Mouse (Mus musculus) neural tube, embryonic 12.5 days (tissue): ENCODE data around the gene Cpa2. TPM values are rescaled to one million over a fixed set of nuclear protein-coding genes. Genes with fewer than 3 reads are reported as not detected.

ENCODE experiments used
- ATAC-seq: fragments of 200-750 bp; cut with Nextera tagmentation; 2 replicates; pipeline ENCODE4 v1.8.0; 2017; ENCODE audit warnings: low read depth, mild to moderate bottlenecking, moderate TSS enrichment, moderate library complexity; ENCODE audit not compliant: low FRiP score
- H3K27ac ChIP-seq: fragments of 300-500 bp; sonication (generic); 2 replicates; pipeline ENCODE4 v1.5.1; 2016
- H3K27me3 ChIP-seq: fragments of 300-500 bp; sonication (generic); replicated peaks from 2 replicates; pipeline ENCODE4 v1.6.1; 2016; ENCODE audit warnings: mild to moderate bottlenecking
- H3K36me3 ChIP-seq: fragments of 300-500 bp; sonication (generic); 2 replicates; pipeline ENCODE4 v1.6.1; 2016; ENCODE audit warnings: mild to moderate bottlenecking
- H3K4me1 ChIP-seq: fragments of 300-500 bp; sonication (generic); 2 replicates; pipeline ENCODE4 v1.6.1; 2016
- H3K4me2 ChIP-seq: fragments of 300-500 bp; sonication (generic); replicated peaks from 2 replicates; pipeline ENCODE4 v1.6.1; 2016; ENCODE audit warnings: mild to moderate bottlenecking
- H3K4me3 ChIP-seq: fragments of 300-500 bp; sonication (generic); 2 replicates; pipeline ENCODE4 v1.5.1; 2016
- H3K9ac ChIP-seq: fragments of 300-500 bp; sonication (generic); 2 replicates; pipeline ENCODE4 v1.6.1; 2016; ENCODE audit warnings: mild to moderate bottlenecking
- H3K9me3 ChIP-seq: fragments of 300-500 bp; sonication (generic); 2 replicates; pipeline ENCODE4 v1.6.1; 2016; ENCODE audit warnings: mild to moderate bottlenecking
- WGBS: fragments of 180-500 bp; shearing (Covaris S2); methylation state at CpG from one replicate; pipeline ENCODE4 v1.1.7; 2016; 5-methylcytosine and 5-hydroxymethylcytosine counted together
- polyA plus RNA-seq: library from polyadenylated mRNA; unstranded; fragments of >200 nt; fragmentation: Nextera tagmentation; extraction: Ambion mirVana; gene quantifications from 2 replicates; pipeline ENCODE4 v1.2.1, GENCODE M21; 2016

Cpa2 gene
- polyA plus RNA-seq = 8.2 and 8.5 TPM in 2 replicates

GRCm38 (mm10) chr6:30541009-30541799 lies at the start of gene Cpa2:
Cpa2 (plus strand) TSS chr6:30541582.
- Histone ChIP-seq H3K27me3 (no peaks in the 10 kb centered on the region), H3K4me3 (no peak within 1 kb of the TSS), H3K27ac (no peak within 1 kb of the TSS), H3K9ac (no peak within 1 kb of the TSS), H3K9me3 (no peaks in the 10 kb centered on the region), H3K36me3 (no peaks in the 10 kb centered on the region), H3K4me2 (no peak within 1 kb of the TSS), H3K4me1 (peaks cover 10% of the 10 kb centered on the region)
- 70% methylated on average over 11 of the region's 11 CpGs for WGBS
- ATAC-seq = no peak

GRCm38 (mm10) chr6:30499049-30499448 lies 42.3 kb upstream of the Cpa2 start:
- WGBS = 88% methylated on average over 3 of the region's 3 CpGs
- Histone ChIP-seq H3K27ac (no peak overlapping the region), H3K27me3 (no peaks in the 10 kb centered on the region), H3K4me3 (no peak overlapping the region), H3K4me2 (no peak overlapping the region), H3K9ac (no peak overlapping the region), H3K9me3 (no peaks in the 10 kb centered on the region), H3K36me3 (peaks cover 32% of the 10 kb centered on the region), H3K4me1 (no peaks in the 10 kb centered on the region)
- no peak for ATAC-seq

GRCm38 (mm10) chr6:30508824-30509223 lies 32.6 kb upstream of the Cpa2 start:
- peak overlapping the region; percentile 40 for H3K4me3 ChIP-seq
- no peak for ATAC-seq
- H3K27ac ChIP-seq = peak overlapping the region; percentile 13
- H3K4me1 ChIP-seq = peaks cover 5% of the 10 kb centered on the region
- no peaks in the 10 kb centered on the region for H3K27me3 ChIP-seq
- H3K36me3 ChIP-seq = peaks cover 16% of the 10 kb centered on the region
- peak overlapping the region; percentile 72 for H3K4me2 ChIP-seq
- peak overlapping the region; percentile 53 for H3K9ac ChIP-seq
- H3K9me3 ChIP-seq = no peaks in the 10 kb centered on the region
- 5% methylated on average over 2 of the region's 2 CpGs for WGBS

- peaks cover 12% of the 10 kb centered on the region for H3K36me3 ChIP-seq
- no peaks in the 10 kb centered on the region for H3K9me3 ChIP-seq
- H3K4me1 ChIP-seq = peaks cover 5% of the 10 kb centered on the region
- H3K4me3 ChIP-seq = peak within 1 kb of the TSS; percentile 40
- H3K9ac ChIP-seq = peak within 1 kb of the TSS; percentile 53
- H3K27ac ChIP-seq = peak within 1 kb of the TSS; percentile 13
- WGBS = under 1% methylated on average over 37 of the region's 37 CpGs
- ATAC-seq = peak; percentile 98
- no peaks in the 10 kb centered on the region for H3K27me3 ChIP-seq
- H3K4me2 ChIP-seq = peak within 1 kb of the TSS; percentile 72
These were observed 31.8 kb upstream of the Cpa2 start, which contains the start of the genes Tmem209 and Ssmem1 for GRCm38 (mm10) chr6:30509265-30510239. Tmem209 (minus strand) TSS chr6:30509783. Ssmem1 (plus strand) TSS chr6:30509849.

- Histone ChIP-seq H3K36me3 (peaks cover 6% of the 10 kb centered on the region), H3K4me2 (peak overlapping the region; percentile 72), H3K27ac (peak overlapping the region; percentile 13; the same call in 1 of the 2 replicates), H3K4me3 (no peak overlapping the region), H3K9ac (0 out of 2 replicates have a peak overlapping the region, but pooled peaks have one; percentile 3), H3K9me3 (no peaks in the 10 kb centered on the region), H3K27me3 (no peaks in the 10 kb centered on the region), H3K4me1 (peaks cover 5% of the 10 kb centered on the region)
- WGBS = 71% methylated on average over 5 of the region's 5 CpGs
- no peak for ATAC-seq
These were observed 31.1 kb upstream of the Cpa2 start for GRCm38 (mm10) chr6:30510291-30510690.

GRCm38 (mm10) chr6:30514242-30514641 lies 27.1 kb upstream of the Cpa2 start:
- no peak for ATAC-seq
- Histone ChIP-seq H3K4me2 (no peak overlapping the region), H3K36me3 (no peaks in the 10 kb centered on the region), H3K27me3 (no peaks in the 10 kb centered on the region), H3K9ac (no peak overlapping the region), H3K27ac (no peak overlapping the region), H3K4me1 (peaks cover 5% of the 10 kb centered on the region), H3K9me3 (no peaks in the 10 kb centered on the region), H3K4me3 (no peak overlapping the region)
- WGBS = 41% methylated on average over 9 of the region's 9 CpGs

- H3K4me1 ChIP-seq = no peaks in the 10 kb centered on the region
- 68% methylated on average over 11 of the region's 11 CpGs for WGBS
These were observed 21.0 kb upstream of the Cpa2 start for GRCm38 (mm10) chr6:30520400-30520799.

GRCm38 (mm10) chr6:30525456-30526332 lies 15.7 kb upstream of the Cpa2 start:
- no peaks in the 10 kb centered on the region for H3K36me3 ChIP-seq
- WGBS = 59% methylated on average over 7 of the region's 7 CpGs
- H3K9ac ChIP-seq = no peak overlapping the region
- H3K27ac ChIP-seq = 0 out of 2 replicates have a peak overlapping the region, but pooled peaks have one; percentile 2
- H3K27me3 ChIP-seq = no peaks in the 10 kb centered on the region
- no peak overlapping the region for H3K4me2 ChIP-seq
- H3K9me3 ChIP-seq = no peaks in the 10 kb centered on the region
- no peak for ATAC-seq
- no peak overlapping the region for H3K4me3 ChIP-seq
- H3K4me1 ChIP-seq = peaks cover 14% of the 10 kb centered on the region

More at GRCm38 (mm10) chr6:30520400-30520799, 21.0 kb upstream of the Cpa2 start:
- H3K27me3 ChIP-seq = no peaks in the 10 kb centered on the region
- no peak overlapping the region for H3K4me2 ChIP-seq
- no peak overlapping the region for H3K4me3 ChIP-seq
- no peaks in the 10 kb centered on the region for H3K9me3 ChIP-seq
- no peak for ATAC-seq
- no peaks in the 10 kb centered on the region for H3K36me3 ChIP-seq
- H3K9ac ChIP-seq = no peak overlapping the region
- H3K27ac ChIP-seq = no peak overlapping the region

GRCm38 (mm10) chr6:30526586-30527515 lies 14.5 kb upstream of the Cpa2 start:
- Histone ChIP-seq H3K27me3 (no peaks in the 10 kb centered on the region), H3K4me3 (no peak overlapping the region), H3K27ac (peak overlapping the region; percentile 39; the same call in 1 of the 2 replicates), H3K4me1 (peaks cover 14% of the 10 kb centered on the region), H3K36me3 (no peaks in the 10 kb centered on the region), H3K9ac (peak overlapping the region; percentile 13; the same call in 1 of the 2 replicates), H3K4me2 (peak overlapping the region; percentile 45), H3K9me3 (no peaks in the 10 kb centered on the region)
- peak; percentile 72 for ATAC-seq
- WGBS = 7% methylated on average over 19 of the region's 19 CpGs

GRCm38 (mm10) chr6:30528800-30529199 lies 12.6 kb upstream of the Cpa2 start:
- Histone ChIP-seq H3K36me3 (no peaks in the 10 kb centered on the region), H3K4me2 (no peak overlapping the region), H3K27ac (no peak overlapping the region), H3K4me1 (peaks cover 14% of the 10 kb centered on the region), H3K4me3 (no peak overlapping the region), H3K27me3 (no peaks in the 10 kb centered on the region), H3K9ac (no peak overlapping the region), H3K9me3 (no peaks in the 10 kb centered on the region)
- WGBS = 71% methylated on average over 6 of the region's 6 CpGs
- ATAC-seq = no peak
